Comparison of ENCODE assay signal across 8 mouse cellular contexts in the genomic region with DNA sequence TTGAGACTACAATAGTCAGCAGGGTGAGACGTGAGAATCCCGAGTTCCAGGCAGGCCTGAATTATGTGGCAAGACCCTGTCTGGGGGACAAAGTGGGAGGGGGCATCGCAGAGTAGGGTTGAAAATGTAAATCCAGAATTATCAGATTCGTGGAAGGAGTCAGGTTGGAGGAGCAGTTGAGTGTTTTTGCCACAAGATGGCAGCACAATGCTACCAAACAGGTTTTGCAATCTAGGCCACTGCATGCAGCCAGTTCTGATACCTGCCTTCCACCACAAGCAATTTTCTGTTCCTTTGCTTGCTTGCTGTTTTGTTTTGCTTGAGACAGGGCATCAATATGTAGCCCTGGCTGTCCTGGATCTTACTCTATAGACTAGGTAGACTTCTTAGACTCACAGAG. TPM values are rescaled to one million over a fixed set of nuclear protein-coding genes. Genes with fewer than 3 reads are reported as not detected.
DNase-seq lines count a peak whose midpoint lies in the region; ATAC-seq and TF ChIP-seq lines count a peak whose summit lies in the region.
"Had no signal": no experiment of that assay in that cellular context is flagged by ENCODE, and none has a peak within 500 bp of the region (broad histone marks: within the 10 kb centered on the region; RNA-seq: fewer than 3 reads in every experiment).

No protein-coding gene starts in this region.

- no peaks in the 10 kb centered on the region for H3K9me3 ChIP-seq in hindbrain, embryonic 10.5 days
- H3K9me3 ChIP-seq: limb, embryonic 12.5 days had no signal

- DNase-seq in MEL-GATA-1-ER (ENCODE audit: extremely low read depth, low read depth), result peak; percentile 54
- peak; percentile 70 for DNase-seq in hindbrain, embryonic 10.5 days (ENCODE audit: low spot score)
- peak; percentile 71 to 81 for DNase-seq in layer of hippocampus, postnatal 14 days (ENCODE audit: low spot score in 2 of 2)
- peak; percentile 71 for DNase-seq in right cerebral cortex, postnatal 14 days

- no peak overlapping the region for H3K27ac ChIP-seq in bone marrow, adult 2 months (ENCODE audit: control insufficient read depth, insufficient read depth, low read depth, low read length, poor library complexity)
- H3K27ac ChIP-seq in embryonic fibroblast, embryonic 13.5 days (ENCODE audit: insufficient read depth, low read length), result no peak overlapping the region
- H3K27ac ChIP-seq in hindbrain, embryonic 10.5 days, result no peak overlapping the region
- H3K27ac ChIP-seq: limb, embryonic 12.5 days had no signal

- no peaks in the 10 kb centered on the region for H3K27me3 ChIP-seq in hindbrain, embryonic 10.5 days (ENCODE audit: insufficient read depth, poor library complexity, severe bottlenecking)
- H3K27me3 ChIP-seq: limb, embryonic 12.5 days had no signal

- no peak for TF ChIP-seq POLR2A in bone marrow, adult 2 months (IDR thresholded peaks at IDR 0.05; ENCODE audit: borderline replicate concordance, control insufficient read depth, low read depth, low read length)
- TF ChIP-seq POLR2A in embryonic fibroblast, embryonic 13.5 days (IDR thresholded peaks at IDR 0.05; ENCODE audit: low read depth, low read length), result no peak

- peaks cover 49% of the 10 kb centered on the region for H3K36me3 ChIP-seq in hindbrain, embryonic 10.5 days

- 5% methylated on average over 4 of the region's 4 CpGs for WGBS in bone marrow, adult 2 months
- 5% methylated on average over 4 of the region's 4 CpGs for whole genome bisulfite sequencing in hindbrain, embryonic 10.5 days

- peak; percentile 76 for ATAC-seq in megakaryocyte, adult 5-6 weeks (ENCODE audit: poor library complexity, severe bottlenecking)

- H3K4me1 ChIP-seq in bone marrow, adult 2 months (ENCODE audit: control insufficient read depth, insufficient read depth, low read length), result 0 out of 2 replicates have a peak, but pooled peaks cover 1% of the 10 kb centered on the region
- H3K4me1 ChIP-seq in embryonic fibroblast, embryonic 13.5 days (ENCODE audit: control insufficient read depth, insufficient read depth, low read length), result no peaks in the 10 kb centered on the region; the same call in 1 of the 2 replicates
- H3K4me1 ChIP-seq in hindbrain, embryonic 10.5 days (replicated peaks), result peaks cover 15% of the 10 kb centered on the region

- H3K4me3 ChIP-seq in bone marrow, adult 2 months (replicated peaks; ENCODE audit: control insufficient read depth, low read depth, low read length), result no peak overlapping the region
- no peak overlapping the region for H3K4me3 ChIP-seq in embryonic fibroblast, embryonic 13.5 days (ENCODE audit: insufficient read depth, low read length)
- no peak overlapping the region for H3K4me3 ChIP-seq in hindbrain, embryonic 10.5 days
- H3K4me3 ChIP-seq: limb, embryonic 12.5 days had no signal

- peak; percentile 82 for TF ChIP-seq CTCF in bone marrow, adult 2 months (IDR thresholded peaks at IDR 0.05; ENCODE audit: control insufficient read depth, insufficient read depth, low read length)
- TF ChIP-seq CTCF in embryonic fibroblast, embryonic 13.5 days (IDR thresholded peaks at IDR 0.05; ENCODE audit: borderline replicate concordance, insufficient read depth, low read length), result peak; percentile 73

RNA-seq across cellular contexts. Expression of a gene that starts 2.6 kb away (rescaled TPM):
- 6.8 TPM in 1 of 2 replicates, not detected in the other for polyA plus RNA-seq in bone marrow, adult 2 months (2011; ENCODE audit: insufficient read depth, insufficient read length, low replicate concordance, missing spikeins)
- not detected in 2 replicates for polyA plus RNA-seq in embryonic fibroblast, embryonic 13.5 days (2011; ENCODE audit: insufficient read length, low read depth, missing spikeins)
- polyA plus RNA-seq in hindbrain, embryonic 10.5 days (2016; fragmentation: Nextera tagmentation; extraction: Ambion mirVana), result 3.8 and 8.2 TPM in 2 replicates
- total RNA-seq in layer of hippocampus, postnatal 14 days (2021), result 1 to 10 TPM; 6.2 to 8.6 TPM
- 0.91 and 1.6 TPM in 2 replicates for total RNA-seq in megakaryocyte, adult 5-6 weeks (2015)
- 0.94 and 2.4 TPM in 2 replicates for total RNA-seq in megakaryocyte, adult 5-6 weeks (2017)

RNA-seq across cellular contexts. Expression of a gene that starts 11.8 kb away (rescaled TPM):
- polyA plus RNA-seq in bone marrow, adult 2 months (2011; ENCODE audit: insufficient read depth, insufficient read length, low replicate concordance, missing spikeins), result 11.2 and 13.7 TPM in 2 replicates
- 62.6 and 68.9 TPM in 2 replicates for polyA plus RNA-seq in embryonic fibroblast, embryonic 13.5 days (2011; ENCODE audit: insufficient read length, low read depth, missing spikeins)
- 10.5 and 17.2 TPM in 2 replicates for polyA plus RNA-seq in hindbrain, embryonic 10.5 days (2016; fragmentation: Nextera tagmentation; extraction: Ambion mirVana)
- 10 to 100 TPM; 48.4 to 52.6 TPM for total RNA-seq in layer of hippocampus, postnatal 14 days (2021)
- total RNA-seq in megakaryocyte, adult 5-6 weeks (2015), result 16.6 and 25.2 TPM in 2 replicates
- 32.8 and 35.2 TPM in 2 replicates for total RNA-seq in megakaryocyte, adult 5-6 weeks (2017)

RNA-seq across cellular contexts. Expression of a gene that starts 17.3 kb away (rescaled TPM):
- 120 and 171 TPM in 2 replicates for polyA plus RNA-seq in bone marrow, adult 2 months (2011; ENCODE audit: insufficient read depth, insufficient read length, low replicate concordance, missing spikeins)
- polyA plus RNA-seq in embryonic fibroblast, embryonic 13.5 days (2011; ENCODE audit: insufficient read length, low read depth, missing spikeins), result 465 and 512 TPM in 2 replicates
- 65.1 and 72.5 TPM in 2 replicates for polyA plus RNA-seq in hindbrain, embryonic 10.5 days (2016; fragmentation: Nextera tagmentation; extraction: Ambion mirVana)
- total RNA-seq in layer of hippocampus, postnatal 14 days (2021), result 100 to 1,000 TPM; 206 to 239 TPM
- 485 and 524 TPM in 2 replicates for total RNA-seq in megakaryocyte, adult 5-6 weeks (2015)
- 307 and 314 TPM in 2 replicates for total RNA-seq in megakaryocyte, adult 5-6 weeks (2017)

RNA-seq across cellular contexts. Expression of a gene that starts 50.4 kb away (rescaled TPM):
- polyA plus RNA-seq in bone marrow, adult 2 months (2011; ENCODE audit: insufficient read depth, insufficient read length, low replicate concordance, missing spikeins), result 41.5 and 50.8 TPM in 2 replicates
- polyA plus RNA-seq in embryonic fibroblast, embryonic 13.5 days (2011; ENCODE audit: insufficient read length, low read depth, missing spikeins), result 52.0 and 53.4 TPM in 2 replicates
- polyA plus RNA-seq in hindbrain, embryonic 10.5 days (2016; fragmentation: Nextera tagmentation; extraction: Ambion mirVana), result 167 and 177 TPM in 2 replicates
- total RNA-seq in layer of hippocampus, postnatal 14 days (2021), result 10 to 100 TPM; 53.9 to 58.0 TPM
- total RNA-seq in megakaryocyte, adult 5-6 weeks (2015), result 46.4 and 51.0 TPM in 2 replicates
- total RNA-seq in megakaryocyte, adult 5-6 weeks (2017), result 31.5 and 39.1 TPM in 2 replicates

RNA-seq across cellular contexts. Expression of a gene that starts 50.8 kb away (rescaled TPM):
- polyA plus RNA-seq in bone marrow, adult 2 months (2011; ENCODE audit: insufficient read depth, insufficient read length, low replicate concordance, missing spikeins), result 24.0 and 67.8 TPM in 2 replicates
- polyA plus RNA-seq in embryonic fibroblast, embryonic 13.5 days (2011; ENCODE audit: insufficient read length, low read depth, missing spikeins), result 83.5 and 90.8 TPM in 2 replicates
- polyA plus RNA-seq in hindbrain, embryonic 10.5 days (2016; fragmentation: Nextera tagmentation; extraction: Ambion mirVana), result 276 and 312 TPM in 2 replicates
- total RNA-seq in layer of hippocampus, postnatal 14 days (2021), result 100 to 1,000 TPM; 135 to 139 TPM
- 84.2 and 92.7 TPM in 2 replicates for total RNA-seq in megakaryocyte, adult 5-6 weeks (2015)
- 30.2 and 48.2 TPM in 2 replicates for total RNA-seq in megakaryocyte, adult 5-6 weeks (2017)
